Mouse (Mus musculus) CH12.LX (cell line): ENCODE data around the gene Atp5g3. TPM values are rescaled to one million over a fixed set of nuclear protein-coding genes. Genes with fewer than 3 reads are reported as not detected.

Experiments used
- DNase-seq: peaks from one replicate; pipeline ENCODE4 v3.0.0-alpha.2; 2013; ENCODE audit errors: extremely low read depth
- H3K27ac ChIP-seq: 2 replicates; pipeline ENCODE4 v1.5.1; 2012; ENCODE audit warnings: low read depth, mild to moderate bottlenecking, control low read depth, moderate library complexity; ENCODE audit not compliant: insufficient read depth
- H3K27me3 ChIP-seq: replicated peaks from 2 replicates; pipeline ENCODE3; 2012; ENCODE audit warnings: inconsistent platforms
- H3K36me3 ChIP-seq, 2 experiments: replicated peaks in 1 of 2; 2 replicates each; pipeline versions ENCODE3 to v1.6.1; 2012; ENCODE audit warnings: inconsistent platforms in 1 of 2, low read length in 1 of 2, mild to moderate bottlenecking in 1 of 2, mixed read lengths in 1 of 2, moderate library complexity in 1 of 2; ENCODE audit not compliant: control insufficient read depth in 1 of 2, insufficient read depth in 1 of 2
- H3K4me1 ChIP-seq, 2 experiments: 2 replicates each; pipeline ENCODE4 v1.6.1; 2012; ENCODE audit warnings: inconsistent platforms in 1 of 2, moderate library complexity in 1 of 2; ENCODE audit not compliant: insufficient read depth in 2 of 2, control insufficient read depth in 1 of 2
- H3K4me2 ChIP-seq: 2 replicates; pipeline ENCODE4 v1.6.1; 2012; ENCODE audit warnings: low read depth, mild to moderate bottlenecking, control low read depth; ENCODE audit not compliant: poor library complexity, insufficient read depth, severe bottlenecking
- H3K4me3 ChIP-seq, 3 experiments: fragments of 150-350 bp in 1 of 3; sonication (generic) in 1 of 3; replicated peaks in 1 of 3; 2 replicates each; pipeline versions ENCODE3 to v1.5.1; 2011 to 2012; ENCODE audit warnings: low read depth in 2 of 3, low read length in 2 of 3, mild to moderate bottlenecking in 2 of 3, moderate library complexity in 2 of 3, control low read depth in 1 of 3, improper control_type of control experiment in 1 of 3, inconsistent platforms in 1 of 3, mixed read lengths in 1 of 3; ENCODE audit not compliant: poor library complexity in 1 of 3
- H3K79me2 ChIP-seq: replicated peaks from 2 replicates; pipeline ENCODE4 v1.6.1; 2012; ENCODE audit warnings: mild to moderate bottlenecking, moderate library complexity; ENCODE audit not compliant: control insufficient read depth, poor library complexity, insufficient read depth, severe bottlenecking; ENCODE audit errors: extremely low read depth
- H3K9ac ChIP-seq: 2 replicates; pipeline ENCODE4 v1.6.1; 2012; ENCODE audit warnings: low read depth, mild to moderate bottlenecking, control low read depth, moderate library complexity; ENCODE audit not compliant: insufficient read depth
- H3K9me3 ChIP-seq: replicated peaks from 2 replicates; pipeline ENCODE3; 2012; ENCODE audit warnings: low read length, inconsistent platforms, mixed read lengths
- BHLHE40 ChIP-seq: IDR thresholded peaks from 2 replicates; pipeline ENCODE4 v1.6.1; 2011; ENCODE audit warnings: mild to moderate bottlenecking, low read depth, low read length, improper control_type of control experiment
- CHD1 ChIP-seq: IDR thresholded peaks from 2 replicates; pipeline ENCODE4 v1.6.1; 2012; ENCODE audit warnings: low read depth, low read length, improper control_type of control experiment, inconsistent platforms
- CHD2 ChIP-seq: IDR thresholded peaks from 2 replicates; pipeline ENCODE4 v1.6.1; 2011; ENCODE audit warnings: low read length, improper control_type of control experiment
- CTCF ChIP-seq, 2 experiments: IDR thresholded peaks in 1 of 2; conservative IDR thresholded peaks in 1 of 2; 2 replicates each; pipeline ENCODE4 v1.5.1; 2011 to 2012; ENCODE audit warnings: low read depth in 2 of 2, low read length in 2 of 2, improper control_type of control experiment in 1 of 2, inconsistent platforms in 1 of 2, mild to moderate bottlenecking in 1 of 2, moderate library complexity in 1 of 2
- E2F4 ChIP-seq: IDR thresholded peaks from 2 replicates; pipeline ENCODE4 v1.6.1; 2011; ENCODE audit warnings: low read depth, low read length, improper control_type of control experiment; ENCODE audit not compliant: insufficient replicate concordance
- ELF1 ChIP-seq: IDR thresholded peaks from 2 replicates; pipeline ENCODE4 v1.6.1; 2014; ENCODE audit warnings: low read depth, mild to moderate bottlenecking, inconsistent platforms, low read length, improper control_type of control experiment
- EP300 ChIP-seq: IDR thresholded peaks from 2 replicates; pipeline ENCODE4 v1.6.1; 2011; ENCODE audit warnings: low read length, improper control_type of control experiment
- ETS1 ChIP-seq: conservative IDR thresholded peaks from 2 replicates; pipeline ENCODE4 v1.6.1; 2012; ENCODE audit warnings: low read depth, mild to moderate bottlenecking, inconsistent platforms, low read length, improper control_type of control experiment, moderate library complexity
- GABPA ChIP-seq: IDR thresholded peaks from 2 replicates; pipeline ENCODE4 v1.6.1; 2012; ENCODE audit warnings: low read depth, low read length, improper control_type of control experiment, inconsistent platforms; ENCODE audit not compliant: insufficient replicate concordance
- IRF4 ChIP-seq: IDR thresholded peaks from 2 replicates; pipeline ENCODE4 v1.6.1; 2014; ENCODE audit warnings: low read depth, mild to moderate bottlenecking, inconsistent platforms, low read length, improper control_type of control experiment
- JUN ChIP-seq: IDR thresholded peaks from 2 replicates; pipeline ENCODE4 v1.6.1; 2011; ENCODE audit warnings: low read depth, mild to moderate bottlenecking, low read length, improper control_type of control experiment, moderate library complexity; ENCODE audit not compliant: insufficient read depth
- JUND ChIP-seq: conservative IDR thresholded peaks from 2 replicates; pipeline ENCODE4 v1.6.1; 2011; ENCODE audit warnings: low read depth, low read length, improper control_type of control experiment
- KAT2A ChIP-seq: IDR thresholded peaks from 2 replicates; pipeline ENCODE4 v1.6.1; 2012; ENCODE audit warnings: low read length, improper control_type of control experiment, inconsistent platforms; ENCODE audit not compliant: insufficient replicate concordance
- MAFK ChIP-seq: IDR thresholded peaks from 2 replicates; pipeline ENCODE4 v1.6.1; 2011; ENCODE audit warnings: low read length, improper control_type of control experiment; ENCODE audit not compliant: insufficient replicate concordance
- MAX ChIP-seq: IDR thresholded peaks from 2 replicates; pipeline ENCODE4 v1.6.1; 2011; ENCODE audit warnings: low read length, improper control_type of control experiment
- MAZ ChIP-seq: IDR thresholded peaks from 2 replicates; pipeline ENCODE4 v1.6.1; 2012; ENCODE audit warnings: low read depth, mild to moderate bottlenecking, inconsistent platforms, low read length, improper control_type of control experiment, moderate library complexity
- MYC ChIP-seq: IDR thresholded peaks from 2 replicates; pipeline ENCODE4 v1.6.1; 2011; ENCODE audit warnings: low read depth, mild to moderate bottlenecking, improper control_type of control experiment, low read length
- NELFE ChIP-seq: IDR thresholded peaks from 2 replicates; pipeline ENCODE4 v1.6.1; 2011; ENCODE audit warnings: low read depth, low read length, improper control_type of control experiment
- NRF1 ChIP-seq: IDR thresholded peaks from 2 replicates; pipeline ENCODE4 v1.6.1; 2014; ENCODE audit warnings: low read depth, mild to moderate bottlenecking, inconsistent platforms, low read length, improper control_type of control experiment, moderate library complexity
- PAX5 ChIP-seq: IDR thresholded peaks from 2 replicates; pipeline ENCODE4 v1.6.1; 2012; ENCODE audit warnings: low read length, inconsistent platforms, mixed read lengths
- POLR2A ChIP-seq: IDR thresholded peaks from 2 replicates; pipeline ENCODE4 v1.6.1; 2011; ENCODE audit warnings: low read depth, mild to moderate bottlenecking, improper control_type of control experiment, low read length
- RAD21 ChIP-seq: IDR thresholded peaks from 2 replicates; pipeline ENCODE4 v1.6.1; 2011; ENCODE audit warnings: low read depth, mild to moderate bottlenecking, low read length, improper control_type of control experiment, moderate library complexity
- RCOR1 ChIP-seq: conservative IDR thresholded peaks from 2 replicates; pipeline ENCODE4 v1.6.1; 2012; ENCODE audit warnings: low read depth, mild to moderate bottlenecking, inconsistent platforms, low read length, improper control_type of control experiment
- SMC3 ChIP-seq: IDR thresholded peaks from 2 replicates; pipeline ENCODE4 v1.6.1; 2011; ENCODE audit warnings: low read depth, low read length, improper control_type of control experiment
- TBP ChIP-seq: conservative IDR thresholded peaks from 2 replicates; pipeline ENCODE4 v1.6.1; 2011; ENCODE audit warnings: low read depth, low read length, improper control_type of control experiment
- TCF12 ChIP-seq: IDR thresholded peaks from 2 replicates; pipeline ENCODE4 v1.6.1; 2014; ENCODE audit warnings: low read depth, mild to moderate bottlenecking, inconsistent platforms, low read length, improper control_type of control experiment
- UBTF ChIP-seq: IDR thresholded peaks from 2 replicates; pipeline ENCODE4 v1.6.1; 2012; ENCODE audit warnings: low read depth, mild to moderate bottlenecking, inconsistent platforms, low read length, improper control_type of control experiment, moderate library complexity
- USF2 ChIP-seq: conservative IDR thresholded peaks from 2 replicates; pipeline ENCODE4 v1.6.1; 2011; ENCODE audit warnings: low read depth, low read length, improper control_type of control experiment
- ZC3H11A ChIP-seq: IDR thresholded peaks from 2 replicates; pipeline ENCODE4 v1.6.1; 2012; ENCODE audit warnings: low read depth, mild to moderate bottlenecking, inconsistent platforms, low read length, improper control_type of control experiment
- ZKSCAN1 ChIP-seq: IDR thresholded peaks from 2 replicates; pipeline ENCODE4 v1.6.1; 2012; ENCODE audit warnings: low read depth, inconsistent platforms, low read length, improper control_type of control experiment, borderline replicate concordance
- ZMIZ1 ChIP-seq: IDR thresholded peaks from 2 replicates; pipeline ENCODE4 v1.6.1; 2012; ENCODE audit warnings: low read depth, mild to moderate bottlenecking, inconsistent platforms, low read length, improper control_type of control experiment
- dilution Hi-C: fragments of 300-500 bp; cut with MboI; formaldehyde crosslinking; loops from 2 replicates; pipeline ENCODE4 v1.14.3; 2020; ENCODE audit warnings: low sequenced_read_pairs; ENCODE audit not compliant: extremely low pct_unique_long_range_greater_than_20kb, extremely low pct_ligation_motif_present
- in situ Hi-C: fragments of 300-500 bp; cut with MboI; formaldehyde crosslinking; loops from 3 replicates; pipeline ENCODE4 v1.14.3; 2019; ENCODE audit warnings: low sequenced_read_pairs, low pct_ligation_motif_present, low pct_unique_long_range_greater_than_20kb, mixed read lengths
- polyA plus RNA-seq: library from polyadenylated mRNA; unstranded; fragments of >175 nt; gene quantifications from 2 replicates; pipeline ENCODE4 v1.2.1, GENCODE M21; 2012; ENCODE audit warnings: low read depth; ENCODE audit not compliant: insufficient read length
- total RNA-seq, 2 experiments: library from RNA; depleted of rRNA; stranded (reverse); fragments of 300-350 nt in 1 of 2; fragments of >200 nt in 1 of 2; gene quantifications; 2 replicates each; pipeline ENCODE4 v1.2.3; 2012 to 2014

The Atp5g3 gene
- total and polyA plus RNA-seq, 3 experiments: 316 to 453 (median 427) TPM

- Histone ChIP-seq H3K27ac (no peak overlapping the region), H3K27me3 (no peaks in the 10 kb centered on the region), H3K36me3 (no peaks in the 10 kb centered on the region), H3K9me3 (no peaks in the 10 kb centered on the region), H3K4me3 (no peak overlapping the region), H3K79me2 (no peaks in the 10 kb centered on the region), H3K4me1 (peaks cover 4 to 15% of the 10 kb centered on the region in 2 experiments), H3K4me2 (no peak overlapping the region), H3K9ac (no peak overlapping the region)
- in situ Hi-C loops: no loop called here
- DNase-seq: no peak
- dilution Hi-C loops: no loop called here
- no peak for TF ChIP-seq PAX5
- no peak for TF ChIP-seq GABPA
- no peak for TF ChIP-seq UBTF
- TF ChIP-seq EP300: no peak
- no peak for TF ChIP-seq SMC3
- no peak for TF ChIP-seq ZKSCAN1
- no peak for TF ChIP-seq ZMIZ1
- no peak for TF ChIP-seq IRF4
- no peak for TF ChIP-seq CHD1
- TF ChIP-seq CHD2: no peak
- no peak for TF ChIP-seq ELF1
- no peak for TF ChIP-seq MAZ
- TF ChIP-seq NRF1: no peak
- TF ChIP-seq ZC3H11A: no peak
- TF ChIP-seq RCOR1: no peak
Measured at GRCm38 (mm10) chr2:73919642-73920041, 8.5 kb upstream of the Atp5g3 start.

GRCm38 (mm10) chr2:73912264-73912663 lies 1.1 kb upstream of the Atp5g3 start:
- no peaks in the 10 kb centered on the region for H3K9me3 ChIP-seq
- peak; percentile 71 for DNase-seq
- H3K79me2 ChIP-seq: peaks cover 21% of the 10 kb centered on the region; the same call in 1 of the 2 replicates
- no peak overlapping the region for H3K27ac ChIP-seq
- H3K9ac ChIP-seq: peak overlapping the region; percentile 82
- peaks cover 3 to 22% of the 10 kb centered on the region in 2 experiments; a peak in 2 of 4 replicates for H3K4me1 ChIP-seq
- in situ Hi-C loops (no loop called here), dilution Hi-C loops (no loop called here)
- H3K36me3 ChIP-seq: peaks cover 20 to 27% of the 10 kb centered on the region in 2 experiments
- no peaks in the 10 kb centered on the region for H3K27me3 ChIP-seq
- H3K4me2 ChIP-seq: peak overlapping the region; percentile 64
- H3K4me3 ChIP-seq: peak overlapping the region; percentile 79 to 97 (median 96)
- TF ChIP-seq POLR2A (peak; percentile 58), GABPA (no peak), CTCF (conservative IDR thresholded peaks at IDR 0.05 in 1 of 2, IDR thresholded peaks at IDR 0.05 in 1 of 2; ENCODE audit: low read depth in 2 of 2, low read length in 2 of 2) (no peak), RAD21 (no peak), SMC3 (no peak), RCOR1 (no peak), E2F4 (no peak), JUND (no peak), MYC (no peak), ZMIZ1 (no peak), ETS1 (no peak), ELF1 (no peak), CHD2 (no peak), UBTF (no peak), ZKSCAN1 (no peak), ZC3H11A (no peak), MAFK (no peak), KAT2A (no peak), CHD1 (no peak), NELFE (no peak), TCF12 (peak; percentile 27; the same call in 1 of the 2 replicates), MAX (no peak), PAX5 (no peak), TBP (0 out of 2 replicates have a peak, but pooled peaks have one; percentile 54), NRF1 (no peak), EP300 (no peak; the same call in 1 of the 2 replicates), BHLHE40 (no peak), USF2 (no peak), JUN (no peak)
